Mouse (Mus musculus): ENCODE results near the gene Sdccag8.

GRCm38 (mm10) chr1:176848613-176849290, 34.3 kb downstream of the Sdccag8 start:
- TF ChIP-seq POLR2A (IDR thresholded peaks at IDR 0.05; ENCODE audit: insufficient read depth, low read length) (no peak), CTCF (IDR thresholded peaks at IDR 0.05; ENCODE audit: low read depth, low read length) (no peak)

Data from ES-Bruce4 (cell line).